Mouse (Mus musculus): Measurements from ENCODE around the gene Uhmk1.
A peak's percentile ranks its signal among the peaks of the same experiment; 100 is the strongest.

Uhmk1 gene

GRCm38 (mm10) chr1:170175848-170176247 is 39.3 kb downstream of the Uhmk1 start:
- no peak for DNase-seq (ENCODE audit: low spot score in 2 of 2)

GRCm38 (mm10) chr1:170174814-170175332 is 40.3 kb downstream of the Uhmk1 start, which contains the start of gene Uap1:
Uap1 (minus strand) TSS chr1:170174957.
- DNase-seq (ENCODE audit: low spot score in 2 of 2) = peak; percentile 99

- peak in 1 of 2 experiments; percentile 4 for DNase-seq (ENCODE audit: low spot score in 2 of 2)
Measured at GRCm38 (mm10) chr1:170173991-170174813, 41.0 kb downstream of the Uhmk1 start.

GRCm38 (mm10) chr1:170167781-170168180 is 47.4 kb downstream of the Uhmk1 start:
- DNase-seq (ENCODE audit: low spot score in 2 of 2) = no peak

- DNase-seq (ENCODE audit: low spot score in 2 of 2) = no peak
Measured at GRCm38 (mm10) chr1:170164913-170165312, 50.3 kb downstream of the Uhmk1 start.

GRCm38 (mm10) chr1:170164053-170164614 is 51.1 kb downstream of the Uhmk1 start:
- DNase-seq (ENCODE audit: low spot score in 2 of 2) = no peak

GRCm38 (mm10) chr1:170163398-170163943 is 51.7 kb downstream of the Uhmk1 start:
- no peak for DNase-seq (ENCODE audit: low spot score in 2 of 2)

GRCm38 (mm10) chr1:170161852-170162251 is 53.3 kb downstream of the Uhmk1 start:
- no peak for DNase-seq (ENCODE audit: low spot score in 2 of 2)

GRCm38 (mm10) chr1:170160397-170160938 is 54.7 kb downstream of the Uhmk1 start:
- no peak for DNase-seq (ENCODE audit: low spot score in 2 of 2)

GRCm38 (mm10) chr1:170159707-170160106 is 55.5 kb downstream of the Uhmk1 start:
- no peak for DNase-seq (ENCODE audit: low spot score in 2 of 2)

- DNase-seq (ENCODE audit: low spot score in 2 of 2) = no peak
Measured at GRCm38 (mm10) chr1:170155761-170156160, 59.4 kb downstream of the Uhmk1 start.

GRCm38 (mm10) chr1:170155298-170155697 is 59.9 kb downstream of the Uhmk1 start:
- no peak for DNase-seq (ENCODE audit: low spot score in 2 of 2)

- DNase-seq (ENCODE audit: low spot score in 2 of 2) = no peak
Measured at GRCm38 (mm10) chr1:170153986-170154385, 61.2 kb downstream of the Uhmk1 start.

- DNase-seq (ENCODE audit: low spot score in 2 of 2) = peak; percentile 40 to 54
Measured at GRCm38 (mm10) chr1:170152552-170152951, 62.6 kb downstream of the Uhmk1 start.

- DNase-seq (ENCODE audit: low spot score in 2 of 2) = no peak
Measured at GRCm38 (mm10) chr1:170150870-170151269, 64.3 kb downstream of the Uhmk1 start.

- no peak for DNase-seq (ENCODE audit: low spot score in 2 of 2)
Measured at GRCm38 (mm10) chr1:170149756-170150155, 65.4 kb downstream of the Uhmk1 start.

GRCm38 (mm10) chr1:170148536-170148935 is 66.7 kb downstream of the Uhmk1 start:
- DNase-seq (ENCODE audit: low spot score in 2 of 2) = peak in 1 of 2 experiments; percentile 20

GRCm38 (mm10) chr1:170147651-170148448 is 67.3 kb downstream of the Uhmk1 start:
- DNase-seq (ENCODE audit: low spot score in 2 of 2) = peak; percentile 81 to 83

- no peak for DNase-seq (ENCODE audit: low spot score in 2 of 2)
Measured at GRCm38 (mm10) chr1:170145606-170146005, 69.6 kb downstream of the Uhmk1 start.
